Mouse (Mus musculus): ENCODE results near the gene Ddah2.

Ddah2 gene

GRCm38 (mm10) chr17:35064951-35065947 lies 6.4 kb downstream of the Ddah2 start, which contains the start of gene Ly6g6c:
Ly6g6c (plus strand) TSS chr17:35065388.
- in situ Hi-C loops (cut with MboI; ENCODE audit: low pct_unique_long_range_greater_than_20kb in 1 of 2, low sequenced_read_pairs in 2 of 2, unreplicated experiment in 1 of 2) = no loop called here

- in situ Hi-C loops (cut with MboI; ENCODE audit: low pct_unique_long_range_greater_than_20kb in 1 of 2, low sequenced_read_pairs in 2 of 2, unreplicated experiment in 1 of 2) = no loop called here
Measured at GRCm38 (mm10) chr17:35066084-35066483, 7.2 kb downstream of the Ddah2 start, which contains the start of gene Mpig6b. Mpig6b (minus strand) TSS chr17:35066184.

GRCm38 (mm10) chr17:35068213-35068914 lies 9.5 kb downstream of the Ddah2 start:
- in situ Hi-C loops (cut with MboI; ENCODE audit: low pct_unique_long_range_greater_than_20kb in 1 of 2, low sequenced_read_pairs in 2 of 2, unreplicated experiment in 1 of 2) = no loop called here

GRCm38 (mm10) chr17:35070556-35071229 lies 11.9 kb downstream of the Ddah2 start:
- in situ Hi-C loops (cut with MboI; ENCODE audit: low pct_unique_long_range_greater_than_20kb in 1 of 2, low sequenced_read_pairs in 2 of 2, unreplicated experiment in 1 of 2) = no loop called here

- in situ Hi-C loops (cut with MboI; ENCODE audit: low pct_unique_long_range_greater_than_20kb in 1 of 2, low sequenced_read_pairs in 2 of 2, unreplicated experiment in 1 of 2) = no loop called here
Measured at GRCm38 (mm10) chr17:35071454-35071853, 12.6 kb downstream of the Ddah2 start.

GRCm38 (mm10) chr17:35074097-35074496 lies 15.3 kb downstream of the Ddah2 start:
- in situ Hi-C loops (cut with MboI; ENCODE audit: low pct_unique_long_range_greater_than_20kb in 1 of 2, low sequenced_read_pairs in 2 of 2, unreplicated experiment in 1 of 2) = no loop called here

GRCm38 (mm10) chr17:35076507-35077176 lies 17.8 kb downstream of the Ddah2 start, which contains the start of gene Ly6g6e:
Ly6g6e (plus strand) TSS chr17:35076902.
- in situ Hi-C loops (cut with MboI; ENCODE audit: low pct_unique_long_range_greater_than_20kb in 1 of 2, low sequenced_read_pairs in 2 of 2, unreplicated experiment in 1 of 2) = no loop called here

- in situ Hi-C loops (cut with MboI; ENCODE audit: low pct_unique_long_range_greater_than_20kb in 1 of 2, low sequenced_read_pairs in 2 of 2, unreplicated experiment in 1 of 2) = no loop called here
Measured at GRCm38 (mm10) chr17:35077285-35077684, 18.4 kb downstream of the Ddah2 start.

- in situ Hi-C loops (cut with MboI; ENCODE audit: low pct_unique_long_range_greater_than_20kb in 1 of 2, low sequenced_read_pairs in 2 of 2, unreplicated experiment in 1 of 2) = no loop called here
Measured at GRCm38 (mm10) chr17:35077786-35078233, 19.0 kb downstream of the Ddah2 start, which contains the start of gene Ly6g6d. Ly6g6d (minus strand) TSS chr17:35078065.

GRCm38 (mm10) chr17:35079778-35080177 lies 20.9 kb downstream of the Ddah2 start:
- in situ Hi-C loops (cut with MboI; ENCODE audit: low pct_unique_long_range_greater_than_20kb in 1 of 2, low sequenced_read_pairs in 2 of 2, unreplicated experiment in 1 of 2) = no loop called here

- in situ Hi-C loops (cut with MboI; ENCODE audit: low pct_unique_long_range_greater_than_20kb in 1 of 2, low sequenced_read_pairs in 2 of 2, unreplicated experiment in 1 of 2) = no loop called here
Measured at GRCm38 (mm10) chr17:35080248-35080647, 21.4 kb downstream of the Ddah2 start.

GRCm38 (mm10) chr17:35080710-35081109 lies 21.9 kb downstream of the Ddah2 start:
- in situ Hi-C loops (cut with MboI; ENCODE audit: low pct_unique_long_range_greater_than_20kb in 1 of 2, low sequenced_read_pairs in 2 of 2, unreplicated experiment in 1 of 2) = no loop called here

- in situ Hi-C loops (cut with MboI; ENCODE audit: low pct_unique_long_range_greater_than_20kb in 1 of 2, low sequenced_read_pairs in 2 of 2, unreplicated experiment in 1 of 2) = no loop called here
Measured at GRCm38 (mm10) chr17:35082841-35083576, 24.2 kb downstream of the Ddah2 start.

GRCm38 (mm10) chr17:35083929-35084497 lies 25.2 kb downstream of the Ddah2 start:
- in situ Hi-C loops (cut with MboI; ENCODE audit: low pct_unique_long_range_greater_than_20kb in 1 of 2, low sequenced_read_pairs in 2 of 2, unreplicated experiment in 1 of 2) = no loop called here

- in situ Hi-C loops (cut with MboI; ENCODE audit: low pct_unique_long_range_greater_than_20kb in 1 of 2, low sequenced_read_pairs in 2 of 2, unreplicated experiment in 1 of 2) = no loop called here
Measured at GRCm38 (mm10) chr17:35085208-35085865, 26.5 kb downstream of the Ddah2 start, which contains the start of gene Ly6g6f. Ly6g6f (minus strand) TSS chr17:35085610.

- in situ Hi-C loops (cut with MboI; ENCODE audit: low pct_unique_long_range_greater_than_20kb in 1 of 2, low sequenced_read_pairs in 2 of 2, unreplicated experiment in 1 of 2) = no loop called here
Measured at GRCm38 (mm10) chr17:35088151-35088550, 29.3 kb downstream of the Ddah2 start.
